Mouse (Mus musculus): ENCODE measurements around the gene Armc6. TPM values are rescaled to one million over a fixed set of nuclear protein-coding genes. Genes with fewer than 3 reads are reported as not detected.

The Armc6 gene
- polyA plus RNA-seq, 1 experiment from 2014 or later: 14.1 TPM

DNA sequence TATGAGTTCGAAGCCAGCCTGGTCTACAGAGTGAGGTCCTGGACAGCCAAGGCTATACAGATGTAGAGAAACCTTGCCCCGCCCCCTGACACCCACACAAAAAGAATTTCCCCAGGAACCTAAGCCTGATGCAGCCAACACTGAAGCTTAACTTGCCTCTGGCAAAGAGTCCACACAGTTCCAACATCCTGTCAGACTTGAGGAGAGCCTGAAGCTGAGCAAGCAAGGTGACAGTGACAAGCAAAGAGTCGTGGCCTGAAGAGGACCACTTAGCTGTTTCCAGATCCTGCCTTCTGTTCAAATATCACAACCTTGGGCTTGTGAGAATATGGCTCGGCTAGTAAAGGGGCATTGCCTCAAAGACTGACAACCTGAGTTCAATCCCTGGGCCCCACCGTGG, 19.2 kb downstream of the Armc6 start:
- Histone ChIP-seq H3K4me1 (replicated peaks; ENCODE audit: insufficient read depth, low read length) (peaks cover 5% of the 10 kb centered on the region), H3K9ac (ENCODE audit: low read depth, low read length) (no peak overlapping the region), H3K27me3 (ENCODE audit: insufficient read depth, low read length) (no peaks in the 10 kb centered on the region), H3K9me3 (replicated peaks; ENCODE audit: low read length) (no peaks in the 10 kb centered on the region), H3K4me2 (ENCODE audit: low read length) (no peak overlapping the region), H3K4me3 (replicated peaks; ENCODE audit: low read depth, low read length) (no peak overlapping the region), H3K27ac (no peak overlapping the region), H3K36me3 (ENCODE audit: insufficient read depth, low read length) (no peaks in the 10 kb centered on the region)
- ATAC-seq (replicated peaks; ENCODE audit: low FRiP score, low read depth): no peak
- WGBS: 75% methylated on average over 5 of the region's 5 CpGs
- TF ChIP-seq CTCF (IDR thresholded peaks at IDR 0.05; ENCODE audit: low read depth): no peak
- no peak for DNase-seq (ENCODE audit: low spot score)

DNA sequence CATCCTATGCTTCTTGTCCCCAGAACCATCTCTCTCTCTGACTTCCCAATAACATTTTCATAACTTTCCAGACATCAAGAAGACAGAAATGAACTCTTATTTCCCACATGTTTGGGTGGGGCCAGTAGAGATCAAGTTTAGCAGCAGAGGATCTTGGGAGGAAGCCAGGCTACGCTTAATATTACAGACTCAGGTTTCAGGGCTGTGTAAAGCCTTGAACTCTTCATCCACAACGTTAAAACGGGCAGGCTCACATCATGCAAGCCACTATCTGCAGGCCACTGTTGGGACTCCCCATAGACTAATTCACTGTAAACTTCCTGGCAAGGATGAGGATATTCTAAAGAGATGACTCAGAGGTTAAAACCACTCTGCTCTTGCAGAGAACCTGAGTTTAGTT, 19.9 kb downstream of the Armc6 start:
- no peak overlapping the region for H3K4me2 ChIP-seq (ENCODE audit: low read length)
- no peak overlapping the region for H3K4me3 ChIP-seq (replicated peaks; ENCODE audit: low read depth, low read length)
- H3K4me1 ChIP-seq (replicated peaks; ENCODE audit: insufficient read depth, low read length): peaks cover 5% of the 10 kb centered on the region
- no peak overlapping the region for H3K27ac ChIP-seq
- 63% methylated on average over 3 of the region's 3 CpGs for WGBS
- DNase-seq (ENCODE audit: low spot score): no peak
- H3K36me3 ChIP-seq (ENCODE audit: insufficient read depth, low read length): no peaks in the 10 kb centered on the region
- no peak for ATAC-seq (replicated peaks; ENCODE audit: low FRiP score, low read depth)
- H3K9ac ChIP-seq (ENCODE audit: low read depth, low read length): no peak overlapping the region
- no peaks in the 10 kb centered on the region for H3K27me3 ChIP-seq (ENCODE audit: insufficient read depth, low read length)
- TF ChIP-seq CTCF (IDR thresholded peaks at IDR 0.05; ENCODE audit: low read depth): no peak
- H3K9me3 ChIP-seq (replicated peaks; ENCODE audit: low read length): no peaks in the 10 kb centered on the region

DNA sequence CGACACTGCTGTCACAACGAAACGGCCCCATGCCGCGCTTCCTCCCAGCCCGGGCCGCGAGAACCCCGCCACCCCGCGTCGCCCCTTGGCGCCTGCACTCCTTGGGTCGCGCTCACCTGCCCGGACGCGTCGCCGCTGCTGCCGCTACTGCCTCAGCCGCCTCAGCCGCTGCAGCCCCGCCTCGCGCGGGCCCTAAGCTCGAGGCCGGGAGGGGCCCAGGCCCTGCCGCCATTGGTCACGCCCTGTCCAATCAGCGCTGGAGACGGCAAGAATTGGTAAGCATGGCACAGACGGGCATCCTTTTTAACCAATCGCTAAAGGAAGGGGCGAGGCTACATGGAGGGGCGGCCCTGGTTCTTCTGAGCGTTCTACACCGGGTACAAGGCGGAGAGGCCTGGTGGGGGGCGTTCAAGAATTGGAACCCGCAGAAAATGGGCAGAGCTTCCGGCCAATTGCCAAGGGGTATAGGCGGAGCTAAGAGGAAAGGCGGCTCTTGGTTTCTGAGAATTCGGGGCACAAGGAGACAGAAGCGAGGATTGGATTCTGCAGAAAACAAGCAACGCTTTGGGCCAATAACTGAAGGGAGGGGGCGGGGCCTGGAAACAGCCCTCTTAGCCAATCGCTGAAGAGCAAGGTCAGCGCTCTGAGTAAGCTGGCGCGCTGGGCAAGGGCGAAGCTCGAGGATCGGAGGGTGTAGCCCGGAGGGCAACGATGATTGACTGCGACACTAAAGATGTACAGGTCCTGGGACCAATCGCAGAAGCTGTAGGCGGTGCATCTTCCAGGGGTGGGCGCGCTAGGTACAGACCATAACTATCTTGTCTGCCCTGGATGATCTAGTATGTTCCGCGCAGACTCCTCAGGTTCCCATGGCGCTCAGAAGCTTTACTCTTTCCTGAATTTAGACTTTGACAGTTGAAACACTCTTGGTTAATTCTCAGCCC, 21.9 kb downstream of the Armc6 start, which contains the start of gene Slc25a42:
Gene Slc25a42 (minus strand): TSS at position 194 of the 944 bp plus-strand sequence.
- Histone ChIP-seq H3K4me3 (replicated peaks; ENCODE audit: low read depth, low read length) (peak within 1 kb of the TSS; percentile 62), H3K9me3 (replicated peaks; ENCODE audit: low read length) (no peaks in the 10 kb centered on the region), H3K27me3 (ENCODE audit: insufficient read depth, low read length) (no peaks in the 10 kb centered on the region), H3K9ac (ENCODE audit: low read depth, low read length) (peak within 1 kb of the TSS; percentile 58), H3K4me1 (replicated peaks; ENCODE audit: insufficient read depth, low read length) (peaks cover 5% of the 10 kb centered on the region), H3K27ac (peak within 1 kb of the TSS; percentile 81), H3K36me3 (ENCODE audit: insufficient read depth, low read length) (no peaks in the 10 kb centered on the region), H3K4me2 (ENCODE audit: low read length) (peak within 1 kb of the TSS; percentile 98)
- WGBS: under 1% methylated on average over 66 of the region's 66 CpGs
- peak; percentile 99 for ATAC-seq (replicated peaks; ENCODE audit: low FRiP score, low read depth)
- peak; percentile 10; the same call in 1 of the 2 replicates for TF ChIP-seq CTCF (IDR thresholded peaks at IDR 0.05; ENCODE audit: low read depth)
- peak; percentile 99 for DNase-seq (ENCODE audit: low spot score)

DNA sequence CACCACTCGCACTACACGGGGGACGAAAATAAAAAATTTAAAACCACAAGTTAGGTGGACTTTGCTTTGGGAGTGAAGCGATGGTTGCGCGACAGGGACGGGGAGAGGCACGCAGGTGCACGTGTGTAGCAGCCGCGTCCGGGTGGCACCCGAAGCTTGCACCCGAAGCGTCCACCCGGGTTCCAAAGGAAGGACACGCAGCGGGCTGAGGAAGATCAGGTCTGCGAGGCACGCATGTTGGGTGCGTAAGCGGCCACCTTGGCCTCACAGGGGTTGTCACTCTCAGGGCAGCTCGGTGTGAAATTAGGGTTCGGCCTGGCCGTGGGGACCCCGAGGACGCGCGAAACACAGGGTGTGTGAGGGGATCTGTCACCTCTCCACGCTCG, 22.5 kb downstream of the Armc6 start:
- ATAC-seq (replicated peaks; ENCODE audit: low FRiP score, low read depth): no peak
- peak overlapping the region; percentile 62 for H3K4me3 ChIP-seq (replicated peaks; ENCODE audit: low read depth, low read length)
- no peaks in the 10 kb centered on the region for H3K9me3 ChIP-seq (replicated peaks; ENCODE audit: low read length)
- H3K27me3 ChIP-seq (ENCODE audit: insufficient read depth, low read length): no peaks in the 10 kb centered on the region
- peaks cover 5% of the 10 kb centered on the region for H3K4me1 ChIP-seq (replicated peaks; ENCODE audit: insufficient read depth, low read length)
- no peak for TF ChIP-seq CTCF (IDR thresholded peaks at IDR 0.05; ENCODE audit: low read depth)
- peak overlapping the region; percentile 81 for H3K27ac ChIP-seq
- no peak for DNase-seq (ENCODE audit: low spot score)
- H3K4me2 ChIP-seq (ENCODE audit: low read length): peak overlapping the region; percentile 98
- no peaks in the 10 kb centered on the region for H3K36me3 ChIP-seq (ENCODE audit: insufficient read depth, low read length)
- WGBS: under 1% methylated on average over 31 of the region's 31 CpGs
- H3K9ac ChIP-seq (ENCODE audit: low read depth, low read length): peak overlapping the region; percentile 58

DNA sequence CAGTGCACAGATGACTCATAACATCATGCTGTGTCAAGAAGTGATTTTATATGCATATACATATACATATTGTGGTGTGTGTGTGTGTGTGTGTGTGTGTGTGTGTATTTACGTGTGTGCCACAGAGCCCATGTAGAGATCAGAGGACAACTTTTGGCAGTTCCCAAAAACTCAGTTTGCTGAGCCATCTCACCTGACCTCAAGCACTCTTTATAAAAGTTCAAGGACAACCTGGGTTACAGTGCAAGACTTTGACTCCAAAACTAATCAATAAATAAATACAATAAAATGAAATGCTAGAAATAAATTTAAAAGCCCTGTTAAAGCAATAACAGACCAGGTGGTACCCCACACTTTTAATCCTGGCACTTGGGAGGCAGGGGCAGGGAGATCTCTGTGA, 23.0 kb downstream of the Armc6 start:
- peak overlapping the region; percentile 98 for H3K4me2 ChIP-seq (ENCODE audit: low read length)
- no peaks in the 10 kb centered on the region for H3K27me3 ChIP-seq (ENCODE audit: insufficient read depth, low read length)
- ATAC-seq (replicated peaks; ENCODE audit: low FRiP score, low read depth) (no peak), DNase-seq (ENCODE audit: low spot score) (no peak)
- 86% methylated on average over 1 of the region's 1 CpGs for WGBS
- H3K4me1 ChIP-seq (replicated peaks; ENCODE audit: insufficient read depth, low read length): peaks cover 5% of the 10 kb centered on the region
- no peaks in the 10 kb centered on the region for H3K9me3 ChIP-seq (replicated peaks; ENCODE audit: low read length)
- no peak overlapping the region for H3K27ac ChIP-seq
- peak overlapping the region; percentile 62 for H3K4me3 ChIP-seq (replicated peaks; ENCODE audit: low read depth, low read length)
- no peaks in the 10 kb centered on the region for H3K36me3 ChIP-seq (ENCODE audit: insufficient read depth, low read length)
- no peak for TF ChIP-seq CTCF (IDR thresholded peaks at IDR 0.05; ENCODE audit: low read depth)
- H3K9ac ChIP-seq (ENCODE audit: low read depth, low read length): peak overlapping the region; percentile 58

DNA sequence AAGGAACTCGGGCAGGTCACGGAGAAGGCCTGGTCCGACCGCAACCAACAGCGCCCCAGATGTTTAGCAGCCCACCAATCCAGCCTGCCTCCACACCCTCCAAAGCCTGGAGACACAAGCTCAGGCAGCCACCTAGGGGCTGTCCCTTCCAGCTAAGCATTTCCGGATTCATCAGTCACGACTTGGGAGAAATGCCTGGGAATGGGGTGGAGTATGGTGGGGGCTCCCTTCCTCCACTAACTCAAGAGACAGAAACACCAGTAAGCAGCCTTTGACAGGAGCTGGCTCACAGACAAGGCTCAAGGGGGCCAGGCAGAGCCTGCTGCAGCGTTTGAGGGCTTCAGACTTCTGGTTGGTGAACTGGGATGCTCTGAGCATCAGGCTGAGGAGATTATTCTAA, 23.7 kb downstream of the Armc6 start:
- ATAC-seq (replicated peaks; ENCODE audit: low FRiP score, low read depth) (no peak), DNase-seq (ENCODE audit: low spot score) (peak; percentile 48)
- peak; percentile 32; the same call in 1 of the 2 replicates for TF ChIP-seq CTCF (IDR thresholded peaks at IDR 0.05; ENCODE audit: low read depth)
- Histone ChIP-seq H3K4me2 (ENCODE audit: low read length) (peak overlapping the region; percentile 98; the same call in 1 of the 2 replicates), H3K27ac (0 out of 2 replicates have a peak overlapping the region, but pooled peaks have one; percentile 38), H3K9me3 (replicated peaks; ENCODE audit: low read length) (no peaks in the 10 kb centered on the region), H3K9ac (ENCODE audit: low read depth, low read length) (no peak overlapping the region), H3K36me3 (ENCODE audit: insufficient read depth, low read length) (no peaks in the 10 kb centered on the region), H3K4me1 (replicated peaks; ENCODE audit: insufficient read depth, low read length) (peaks cover 5% of the 10 kb centered on the region), H3K27me3 (ENCODE audit: insufficient read depth, low read length) (no peaks in the 10 kb centered on the region), H3K4me3 (replicated peaks; ENCODE audit: low read depth, low read length) (no peak overlapping the region)
- WGBS: 17% methylated on average over 8 of the region's 8 CpGs
